Mouse (Mus musculus) stomach, embryonic 15.5 days (tissue): ENCODE results near the gene Lypd6. TPM values are rescaled to one million over a fixed set of nuclear protein-coding genes. Genes with fewer than 3 reads are reported as not detected.

Experiments
- ATAC-seq: fragments of 200-750 bp; cut with Nextera tagmentation; 2 replicates; pipeline ENCODE4 v1.8.0; 2017; ENCODE audit warnings: low read depth, moderate number of reproducible peaks, moderate TSS enrichment; ENCODE audit not compliant: insufficient read depth, low FRiP score
- H3K27ac ChIP-seq: fragments of 300-500 bp; sonication (generic); 2 replicates; pipeline ENCODE4 v1.5.1; 2015; ENCODE audit warnings: mild to moderate bottlenecking, inconsistent platforms
- H3K27me3 ChIP-seq: fragments of 300-500 bp; sonication (generic); replicated peaks from 2 replicates; pipeline ENCODE4 v1.6.1; 2015; ENCODE audit warnings: inconsistent platforms
- H3K36me3 ChIP-seq: fragments of 300-500 bp; sonication (generic); 2 replicates; pipeline ENCODE4 v1.6.1; 2015; ENCODE audit warnings: inconsistent platforms
- H3K4me1 ChIP-seq: fragments of 300-500 bp; sonication (generic); 2 replicates; pipeline ENCODE4 v1.6.1; 2015; ENCODE audit warnings: inconsistent platforms
- H3K4me2 ChIP-seq: fragments of 300-500 bp; sonication (generic); 2 replicates; pipeline ENCODE4 v1.6.1; 2015; ENCODE audit warnings: mild to moderate bottlenecking, inconsistent platforms
- H3K4me3 ChIP-seq: fragments of 300-500 bp; sonication (generic); replicated peaks from 2 replicates; pipeline ENCODE4 v1.5.1; 2015; ENCODE audit warnings: inconsistent platforms
- H3K9ac ChIP-seq: fragments of 300-500 bp; sonication (generic); 2 replicates; pipeline ENCODE4 v1.6.1; 2015; ENCODE audit warnings: inconsistent platforms
- H3K9me3 ChIP-seq: fragments of 300-500 bp; sonication (generic); 2 replicates; pipeline ENCODE4 v1.6.1; 2016; ENCODE audit warnings: inconsistent platforms
- WGBS: fragments of 180-500 bp; shearing (Covaris S2); methylation state at CpG from one replicate; pipeline ENCODE4 v1.1.7; 2015; 5-methylcytosine and 5-hydroxymethylcytosine counted together
- polyA plus RNA-seq: library from polyadenylated mRNA; unstranded; fragments of >200 nt; fragmentation: Nextera tagmentation; extraction: Ambion mirVana; gene quantifications from 2 replicates; pipeline ENCODE4 v1.2.1, GENCODE M21; 2015

Gene Lypd6
- polyA plus RNA-seq, 1 experiment from 2014 or later: 20.2 TPM

DNA sequence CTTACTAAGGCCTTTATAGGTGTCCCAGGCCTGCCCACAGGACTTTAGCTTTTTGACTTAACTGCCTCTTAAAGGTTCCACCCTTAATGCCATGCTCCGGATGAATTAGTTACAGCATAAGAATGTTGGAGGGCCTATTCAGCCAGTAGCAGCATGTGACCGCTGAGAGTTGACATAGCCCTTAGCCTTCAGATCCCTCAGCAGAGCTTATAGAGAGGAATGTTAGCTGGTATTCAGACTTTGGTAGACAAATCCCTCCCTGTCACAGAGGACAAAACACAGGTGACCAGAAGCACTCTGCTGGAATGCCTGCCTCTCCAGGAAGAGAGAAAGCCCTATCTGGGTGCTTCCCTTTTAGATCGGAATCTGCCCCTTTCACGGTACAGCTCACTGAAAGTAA lies 109.5 kb downstream of the Lypd6 start:
- Histone ChIP-seq H3K4me1 (no peaks in the 10 kb centered on the region; the same call in 1 of the 2 replicates), H3K27ac (no peak overlapping the region), H3K4me3 (no peak overlapping the region), H3K27me3 (no peaks in the 10 kb centered on the region), H3K9ac (no peak overlapping the region), H3K36me3 (no peaks in the 10 kb centered on the region), H3K9me3 (no peaks in the 10 kb centered on the region), H3K4me2 (no peak overlapping the region)
- peak; percentile 60; the same call in 1 of the 2 replicates for ATAC-seq
- WGBS: 35% methylated on average over 4 of the region's 4 CpGs

- Histone ChIP-seq H3K27me3 (no peaks in the 10 kb centered on the region), H3K4me2 (no peak overlapping the region), H3K4me3 (no peak overlapping the region), H3K27ac (no peak overlapping the region), H3K4me1 (no peaks in the 10 kb centered on the region; the same call in 1 of the 2 replicates), H3K9me3 (no peaks in the 10 kb centered on the region), H3K9ac (no peak overlapping the region), H3K36me3 (no peaks in the 10 kb centered on the region)
- 73% methylated on average over 5 of the region's 5 CpGs for WGBS
- ATAC-seq: no peak
These were observed 112.9 kb downstream of the Lypd6 start for GRCm38 (mm10) chr2:50179164-50179563.

DNA sequence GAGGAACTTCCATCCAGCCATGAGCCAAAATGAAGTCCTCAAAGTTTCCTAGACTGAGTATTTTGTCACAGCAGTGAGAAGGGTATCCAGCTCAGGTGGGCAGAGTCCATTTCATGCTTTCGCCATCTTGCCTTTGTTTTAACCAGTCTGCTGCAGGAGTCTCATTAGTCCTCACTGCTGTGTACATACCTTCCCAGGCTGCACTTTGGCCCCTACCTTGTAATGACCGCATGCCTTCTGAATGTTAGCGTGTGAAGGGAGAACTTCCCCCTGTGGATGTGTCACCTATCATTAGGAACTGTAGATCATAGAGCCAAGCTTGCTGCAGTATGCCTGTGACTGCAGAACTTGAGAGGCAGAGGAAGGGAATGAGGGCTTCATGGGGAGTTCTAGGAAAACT lies 114.2 kb downstream of the Lypd6 start:
- 75% methylated on average over 3 of the region's 3 CpGs for WGBS
- Histone ChIP-seq H3K4me2 (no peak overlapping the region), H3K9me3 (no peaks in the 10 kb centered on the region)

DNA sequence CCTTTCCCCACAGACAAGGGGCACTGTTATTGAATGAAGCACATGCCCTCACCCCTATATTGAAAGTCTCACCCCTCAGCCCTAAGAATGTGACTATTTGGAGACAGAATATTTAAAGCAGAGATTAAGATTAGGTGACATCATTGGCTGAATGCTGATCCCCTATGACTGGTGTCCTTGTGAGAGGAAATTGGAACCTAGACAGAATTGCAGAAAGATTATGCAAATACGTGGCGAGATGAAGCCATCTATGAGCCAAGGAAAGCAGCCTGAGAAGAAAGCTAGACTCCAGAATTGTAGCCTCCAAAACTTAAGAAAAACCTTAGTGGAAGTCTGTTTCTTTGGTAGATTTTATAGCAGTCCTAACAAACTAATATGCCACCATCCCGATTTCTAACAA lies 115.1 kb downstream of the Lypd6 start:
- no peak for ATAC-seq
- H3K4me3 ChIP-seq: no peak overlapping the region
- H3K4me2 ChIP-seq: no peak overlapping the region
- no peaks in the 10 kb centered on the region for H3K4me1 ChIP-seq
- no peak overlapping the region for H3K9ac ChIP-seq
- H3K27me3 ChIP-seq: no peaks in the 10 kb centered on the region
- H3K27ac ChIP-seq: no peak overlapping the region
- no peaks in the 10 kb centered on the region for H3K9me3 ChIP-seq
- H3K36me3 ChIP-seq: no peaks in the 10 kb centered on the region
- 94% methylated on average over 3 of the region's 3 CpGs for WGBS

More for the DNA sequence above, 114.2 kb downstream of the Lypd6 start:
- H3K27ac ChIP-seq: no peak overlapping the region
- no peak for ATAC-seq
- H3K9ac ChIP-seq: no peak overlapping the region
- H3K4me3 ChIP-seq: no peak overlapping the region
- no peaks in the 10 kb centered on the region for H3K4me1 ChIP-seq
- H3K27me3 ChIP-seq: no peaks in the 10 kb centered on the region
- no peaks in the 10 kb centered on the region for H3K36me3 ChIP-seq

- H3K9ac ChIP-seq: no peak overlapping the region
- H3K36me3 ChIP-seq: no peaks in the 10 kb centered on the region
- 20% methylated on average over 12 of the region's 12 CpGs for WGBS
- no peaks in the 10 kb centered on the region for H3K9me3 ChIP-seq
- no peak for ATAC-seq
- no peaks in the 10 kb centered on the region for H3K4me1 ChIP-seq
- H3K4me3 ChIP-seq: no peak overlapping the region
- no peaks in the 10 kb centered on the region for H3K27me3 ChIP-seq
- no peak overlapping the region for H3K27ac ChIP-seq
- H3K4me2 ChIP-seq: no peak overlapping the region
These were observed 120.6 kb downstream of the Lypd6 start for GRCm38 (mm10) chr2:50186711-50187405.

DNA sequence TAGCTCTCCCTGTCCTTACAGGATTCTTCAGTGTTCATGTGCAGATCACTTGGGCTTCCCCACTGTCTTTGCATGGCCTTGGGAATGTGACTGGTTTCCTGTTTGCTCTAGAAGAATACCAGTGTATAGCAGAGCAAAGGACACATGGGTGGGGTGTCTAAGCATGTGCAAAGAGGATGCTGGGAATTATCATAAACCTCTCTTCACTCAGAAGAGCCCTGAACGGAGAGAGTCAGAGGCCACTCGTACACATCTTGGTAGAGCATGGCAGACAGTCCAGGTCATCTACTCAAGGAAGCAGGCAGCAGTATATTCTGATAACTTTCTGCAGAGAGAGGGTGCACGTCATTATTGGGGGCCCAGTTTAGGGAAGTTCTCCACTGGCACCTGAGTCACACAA lies 122.6 kb downstream of the Lypd6 start:
- H3K36me3 ChIP-seq: no peaks in the 10 kb centered on the region
- H3K27me3 ChIP-seq: no peaks in the 10 kb centered on the region
- H3K4me1 ChIP-seq: no peaks in the 10 kb centered on the region
- no peak overlapping the region for H3K4me3 ChIP-seq
- H3K9ac ChIP-seq: no peak overlapping the region
- no peak for ATAC-seq
- WGBS: 69% methylated on average over 3 of the region's 3 CpGs
- no peak overlapping the region for H3K4me2 ChIP-seq
- H3K9me3 ChIP-seq: no peaks in the 10 kb centered on the region
- no peak overlapping the region for H3K27ac ChIP-seq

- no peaks in the 10 kb centered on the region for H3K9me3 ChIP-seq
- H3K4me3 ChIP-seq: no peak overlapping the region
- no peak for ATAC-seq
- H3K36me3 ChIP-seq: no peaks in the 10 kb centered on the region
- no peak overlapping the region for H3K27ac ChIP-seq
- H3K4me1 ChIP-seq: no peaks in the 10 kb centered on the region
- WGBS: 54% methylated on average over 1 of the region's 1 CpGs
- no peak overlapping the region for H3K9ac ChIP-seq
- H3K27me3 ChIP-seq: no peaks in the 10 kb centered on the region
- no peak overlapping the region for H3K4me2 ChIP-seq
These were observed 130.5 kb downstream of the Lypd6 start for GRCm38 (mm10) chr2:50196681-50197080.

DNA sequence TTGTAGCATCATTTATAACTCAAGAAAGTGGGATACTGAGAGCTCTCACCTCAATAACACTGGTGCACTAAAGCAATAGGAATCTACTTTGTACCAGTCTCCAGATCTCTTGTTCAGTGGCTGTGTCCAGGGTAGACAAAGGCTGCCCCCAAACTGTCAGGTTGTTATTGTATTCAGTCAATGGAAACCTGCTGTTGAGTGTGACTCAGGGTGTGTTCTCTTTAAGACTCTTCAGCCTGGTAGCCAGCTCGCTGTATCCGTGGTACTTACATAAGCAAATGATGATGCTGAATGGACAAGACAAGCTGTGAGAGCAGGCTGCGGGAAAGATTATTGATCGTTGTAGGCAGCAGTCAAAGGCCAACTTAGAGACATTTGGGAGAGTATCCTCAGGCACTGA lies 131.6 kb downstream of the Lypd6 start:
- H3K9ac ChIP-seq: no peak overlapping the region
- no peak overlapping the region for H3K4me2 ChIP-seq

DNA sequence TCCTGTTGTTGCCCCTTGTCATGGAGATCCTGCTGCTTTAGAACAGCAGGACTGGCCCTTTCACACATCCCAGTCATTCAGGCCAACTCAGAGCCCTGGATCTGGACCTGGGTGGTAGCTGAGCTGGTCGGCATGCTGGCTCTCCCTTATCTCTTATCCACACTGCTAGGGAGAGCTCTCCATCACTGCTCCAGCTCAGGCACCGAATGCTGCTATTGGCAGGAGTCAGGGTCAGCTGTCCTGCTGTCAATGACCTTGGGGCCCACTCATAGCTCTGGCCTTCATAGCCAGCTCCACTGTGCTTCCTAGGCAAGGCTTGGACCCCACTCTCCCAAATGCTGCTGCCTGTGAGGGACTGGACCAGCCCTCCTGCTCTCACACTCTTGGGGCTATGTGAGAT lies 134.3 kb downstream of the Lypd6 start:
- WGBS: 39% methylated on average over 2 of the region's 2 CpGs
- Histone ChIP-seq H3K4me2 (no peak overlapping the region), H3K9me3 (no peaks in the 10 kb centered on the region), H3K9ac (no peak overlapping the region), H3K4me3 (no peak overlapping the region), H3K36me3 (no peaks in the 10 kb centered on the region), H3K27ac (no peak overlapping the region), H3K27me3 (no peaks in the 10 kb centered on the region), H3K4me1 (no peaks in the 10 kb centered on the region)
- ATAC-seq: no peak

More for the DNA sequence above, 131.6 kb downstream of the Lypd6 start:
- Histone ChIP-seq H3K27ac (no peak overlapping the region), H3K4me3 (no peak overlapping the region), H3K36me3 (no peaks in the 10 kb centered on the region), H3K4me1 (no peaks in the 10 kb centered on the region), H3K27me3 (no peaks in the 10 kb centered on the region), H3K9me3 (no peaks in the 10 kb centered on the region)
- 71% methylated on average over 4 of the region's 4 CpGs for WGBS
- ATAC-seq: no peak

DNA sequence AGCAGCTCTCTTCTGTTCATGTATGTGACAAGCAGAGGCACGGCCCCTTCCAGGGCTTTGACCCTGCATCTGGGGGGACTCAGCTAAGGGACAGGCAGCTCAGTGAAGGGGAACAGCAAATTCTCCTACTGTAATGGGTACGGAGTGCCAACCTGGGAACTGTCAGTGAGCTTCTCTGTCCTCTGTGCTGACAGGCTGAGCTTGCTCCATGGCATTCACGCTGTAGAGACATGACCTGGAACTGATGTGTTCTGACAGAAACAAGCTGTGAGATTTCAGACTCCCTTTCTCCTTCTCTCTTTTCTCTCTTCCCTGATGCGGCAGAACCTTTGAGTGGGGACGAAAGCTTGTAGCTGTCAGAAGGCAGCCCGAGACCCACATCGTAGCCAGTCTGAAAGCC lies 154.3 kb downstream of the Lypd6 start:
- no peak for ATAC-seq
- Histone ChIP-seq H3K4me1 (no peaks in the 10 kb centered on the region), H3K4me3 (no peak overlapping the region), H3K27me3 (no peaks in the 10 kb centered on the region), H3K4me2 (no peak overlapping the region), H3K9me3 (no peaks in the 10 kb centered on the region), H3K27ac (no peak overlapping the region), H3K36me3 (no peaks in the 10 kb centered on the region), H3K9ac (no peak overlapping the region)
- 78% methylated on average over 7 of the region's 7 CpGs for WGBS

- Histone ChIP-seq H3K27ac (no peak overlapping the region), H3K9ac (no peak overlapping the region), H3K4me1 (no peaks in the 10 kb centered on the region), H3K4me2 (no peak overlapping the region), H3K27me3 (no peaks in the 10 kb centered on the region), H3K9me3 (no peaks in the 10 kb centered on the region), H3K4me3 (no peak overlapping the region), H3K36me3 (no peaks in the 10 kb centered on the region)
- 72% methylated on average over 4 of the region's 4 CpGs for WGBS
- ATAC-seq: no peak
These were observed 158.8 kb downstream of the Lypd6 start for GRCm38 (mm10) chr2:50225019-50225418.

DNA sequence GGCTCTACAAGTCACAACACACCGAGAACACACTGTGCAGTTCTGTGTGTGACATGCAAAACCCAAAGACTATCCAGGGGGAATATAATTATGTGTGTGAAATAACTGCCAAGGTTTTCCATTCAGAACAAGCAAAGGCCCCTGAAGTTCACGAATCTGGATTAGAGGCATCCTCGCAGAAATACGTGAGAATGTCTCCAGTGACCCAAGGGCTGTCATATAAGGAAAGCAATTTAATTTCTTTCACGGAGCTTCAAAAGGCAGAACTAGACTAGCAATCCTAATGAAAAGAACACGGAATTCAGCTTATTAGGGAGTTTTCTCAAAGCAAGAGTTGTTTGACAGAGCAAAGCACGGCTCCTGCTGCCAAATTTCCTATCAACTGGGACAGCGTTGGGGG lies 167.3 kb downstream of the Lypd6 start:
- Histone ChIP-seq H3K4me3 (no peak overlapping the region), H3K9ac (no peak overlapping the region), H3K36me3 (no peaks in the 10 kb centered on the region), H3K27ac (no peak overlapping the region), H3K4me1 (no peaks in the 10 kb centered on the region), H3K27me3 (no peaks in the 10 kb centered on the region), H3K9me3 (no peaks in the 10 kb centered on the region), H3K4me2 (no peak overlapping the region)
- WGBS: 62% methylated on average over 8 of the region's 8 CpGs
- ATAC-seq: no peak
